Mouse (Mus musculus) kidney, postnatal 25 days (tissue): ENCODE measurements at regions not wholly inside any gene's neighbourhood (a gene's known extent, or its start where the extent isn't known, plus 50 kb on each side); places are given as distances from the start of the nearest gene placed in this dataset.
A peak's percentile ranks its signal among the peaks of the same experiment; 100 is the strongest.

Experiments used
- DNase-seq, 2 experiments: peaks; one replicate each; pipeline ENCODE4 v3.0.0; 2021; ENCODE audit warnings: mixed read lengths in 2 of 2

DNA sequence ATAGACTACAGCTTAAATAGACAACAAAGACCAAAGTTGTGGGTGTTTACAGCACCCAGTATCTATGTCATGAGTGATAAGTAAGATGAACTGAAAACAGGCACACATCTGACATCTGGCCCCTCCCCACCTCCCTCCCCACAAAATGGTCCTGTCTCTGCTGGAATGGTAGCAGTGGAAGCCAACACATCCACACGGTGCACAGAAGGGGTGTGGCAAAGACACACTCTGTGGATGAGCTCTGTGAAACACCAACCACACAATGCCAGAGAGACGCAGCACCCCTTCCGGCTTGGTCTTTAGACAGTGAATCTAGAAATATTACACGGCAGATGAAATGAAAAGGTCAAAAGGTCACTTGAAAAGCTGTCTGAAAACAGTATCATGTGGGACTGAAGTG is 85.6 kb downstream of the Fgf18 start:
- DNase-seq, result no peak

DNA sequence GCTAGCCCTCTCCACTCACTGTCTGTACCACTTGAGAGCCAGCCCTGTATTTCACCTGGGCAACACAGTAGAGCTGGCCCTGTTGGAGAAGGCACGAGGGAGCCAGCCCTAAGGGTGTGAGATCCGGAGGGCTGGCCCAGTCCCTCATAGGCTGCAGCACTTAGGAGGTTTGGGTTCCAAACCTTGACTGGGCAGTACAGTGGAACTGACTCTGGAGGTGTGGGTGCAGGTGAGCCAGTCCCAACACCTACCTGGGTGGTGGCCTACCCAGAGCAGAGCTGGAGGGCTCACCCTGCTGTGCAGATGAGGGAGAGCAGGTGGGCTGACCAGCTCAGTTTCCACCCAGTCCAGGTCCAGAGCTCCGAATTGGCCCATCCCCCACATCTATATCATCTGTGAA is 86.8 kb downstream of the Fgf18 start:
- DNase-seq, result no peak

DNA sequence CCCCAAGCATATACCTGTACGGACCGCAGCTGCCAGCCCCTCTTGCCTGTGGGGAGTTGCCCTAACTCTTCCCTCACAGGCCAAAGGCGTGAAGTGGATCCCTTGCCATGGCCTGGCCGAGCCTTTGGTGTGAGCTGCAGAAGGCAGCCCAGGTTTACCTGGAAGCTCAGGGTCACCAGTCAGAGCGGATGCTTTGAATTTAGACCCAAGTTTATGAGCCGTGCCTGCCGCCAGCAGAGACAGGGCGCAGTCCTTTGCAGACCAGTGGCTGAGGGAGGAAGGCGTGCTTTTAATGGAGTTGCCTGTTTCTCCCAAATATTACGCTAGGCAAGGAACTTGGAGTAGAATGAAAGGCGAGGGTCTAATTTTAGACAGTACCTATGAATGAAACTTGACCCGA is 97.0 kb downstream of the Fgf18 start:
- DNase-seq, result peak; percentile 28 to 66

DNA sequence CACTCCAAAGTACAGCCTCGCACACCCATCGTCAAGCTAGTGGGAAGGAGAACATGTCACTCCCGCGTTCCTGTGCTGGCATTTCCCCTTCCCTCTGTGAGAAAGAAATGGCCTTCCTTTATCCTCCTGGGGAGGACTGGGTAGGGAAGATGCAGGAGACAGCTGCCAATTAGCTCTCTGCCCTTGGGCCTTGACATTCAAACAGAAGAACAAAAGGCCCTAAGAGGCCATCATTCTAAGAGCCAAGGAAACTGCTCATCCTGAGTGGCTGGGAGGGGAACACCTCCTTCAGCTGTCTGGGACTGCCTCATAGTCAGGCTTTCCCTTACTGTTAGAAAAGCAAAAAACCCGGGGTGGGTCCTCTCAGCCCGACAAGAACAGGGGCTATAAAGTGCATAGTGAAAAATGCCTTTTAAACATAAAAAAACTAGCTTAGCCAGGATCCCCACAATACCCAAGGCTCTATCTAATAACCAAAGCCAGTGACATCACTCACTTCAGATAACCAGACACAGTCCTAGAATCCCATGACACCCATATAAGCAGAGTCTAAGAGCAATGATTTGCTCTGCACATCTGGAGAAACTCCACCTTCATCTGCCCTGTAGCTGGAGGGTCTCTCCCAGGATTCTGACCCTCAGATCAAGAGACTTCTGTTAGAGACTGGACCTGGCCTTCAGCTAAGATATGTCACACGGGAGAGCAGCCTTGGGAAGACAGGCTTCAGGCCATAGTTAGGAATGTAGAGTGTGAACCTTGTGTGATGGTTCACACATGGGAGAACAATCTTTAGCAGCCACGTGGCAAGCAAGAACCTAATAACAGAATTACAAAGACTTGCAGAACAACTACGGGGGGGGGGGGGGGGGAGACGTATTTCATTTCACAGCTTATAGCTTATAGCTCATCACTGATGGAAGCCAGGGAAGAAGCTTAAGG is 107.1 kb downstream of the Fgf18 start:
- DNase-seq, result no peak

DNA sequence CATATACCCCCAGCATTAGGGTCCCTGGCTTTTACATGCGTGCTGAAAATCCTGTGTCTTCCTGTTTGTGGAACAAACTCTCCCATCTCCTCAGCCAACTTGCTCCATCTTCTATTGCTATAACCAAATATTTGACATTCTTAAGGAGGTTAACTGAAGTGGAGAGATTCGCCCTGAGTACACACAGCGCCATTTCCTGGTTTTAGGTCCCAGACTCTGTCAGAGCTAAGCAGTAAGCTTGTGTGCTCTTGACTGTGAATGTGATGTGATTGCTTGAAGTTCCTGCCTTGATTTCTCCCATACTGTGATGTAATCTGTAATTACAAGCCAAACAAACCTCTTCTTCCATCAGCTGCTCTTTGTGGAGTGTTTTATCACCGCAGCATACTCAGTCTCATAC is 110.8 kb downstream of the Fgf18 start:
- no peak for DNase-seq

DNA sequence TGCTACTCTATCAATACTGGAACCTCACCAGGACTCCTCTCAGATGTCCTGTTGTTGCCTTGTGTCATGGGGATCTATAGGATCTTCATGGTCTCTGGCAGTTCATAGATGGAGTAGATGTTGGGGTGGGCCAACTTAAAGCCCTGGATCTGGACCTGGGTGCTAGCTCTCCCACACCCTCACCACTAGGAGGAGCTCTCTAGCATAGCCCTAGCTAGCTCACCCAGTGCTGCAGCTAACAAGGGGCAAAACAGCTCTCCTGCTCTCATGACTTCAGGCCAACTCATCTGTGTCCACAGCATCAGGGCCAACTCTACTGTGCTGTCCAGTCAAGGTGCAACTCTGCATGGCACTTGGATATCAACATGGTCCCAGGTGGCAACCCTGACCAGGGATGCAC is 118.3 kb downstream of the Fgf18 start:
- peak; percentile 34 to 55 for DNase-seq

DNA sequence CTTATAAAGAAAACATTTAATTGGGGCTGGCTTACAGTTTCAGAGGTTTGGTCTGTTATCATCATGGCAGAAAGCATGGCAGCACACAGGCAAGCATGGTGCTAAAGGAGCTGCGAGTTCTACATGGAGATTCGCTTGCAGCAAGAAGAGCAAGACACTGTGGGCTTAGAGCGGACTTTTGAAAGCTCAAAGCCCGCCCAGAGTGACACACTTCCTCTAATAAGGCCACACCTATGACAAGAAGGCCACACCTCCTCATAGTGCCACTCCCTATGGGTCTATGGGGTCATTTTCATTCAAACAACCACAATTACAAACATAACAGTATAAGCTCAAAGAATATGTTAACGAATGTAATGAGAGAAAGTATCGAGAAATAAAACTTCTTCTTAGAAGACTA is 120.1 kb downstream of the Fgf18 start:
- DNase-seq, result no peak

DNA sequence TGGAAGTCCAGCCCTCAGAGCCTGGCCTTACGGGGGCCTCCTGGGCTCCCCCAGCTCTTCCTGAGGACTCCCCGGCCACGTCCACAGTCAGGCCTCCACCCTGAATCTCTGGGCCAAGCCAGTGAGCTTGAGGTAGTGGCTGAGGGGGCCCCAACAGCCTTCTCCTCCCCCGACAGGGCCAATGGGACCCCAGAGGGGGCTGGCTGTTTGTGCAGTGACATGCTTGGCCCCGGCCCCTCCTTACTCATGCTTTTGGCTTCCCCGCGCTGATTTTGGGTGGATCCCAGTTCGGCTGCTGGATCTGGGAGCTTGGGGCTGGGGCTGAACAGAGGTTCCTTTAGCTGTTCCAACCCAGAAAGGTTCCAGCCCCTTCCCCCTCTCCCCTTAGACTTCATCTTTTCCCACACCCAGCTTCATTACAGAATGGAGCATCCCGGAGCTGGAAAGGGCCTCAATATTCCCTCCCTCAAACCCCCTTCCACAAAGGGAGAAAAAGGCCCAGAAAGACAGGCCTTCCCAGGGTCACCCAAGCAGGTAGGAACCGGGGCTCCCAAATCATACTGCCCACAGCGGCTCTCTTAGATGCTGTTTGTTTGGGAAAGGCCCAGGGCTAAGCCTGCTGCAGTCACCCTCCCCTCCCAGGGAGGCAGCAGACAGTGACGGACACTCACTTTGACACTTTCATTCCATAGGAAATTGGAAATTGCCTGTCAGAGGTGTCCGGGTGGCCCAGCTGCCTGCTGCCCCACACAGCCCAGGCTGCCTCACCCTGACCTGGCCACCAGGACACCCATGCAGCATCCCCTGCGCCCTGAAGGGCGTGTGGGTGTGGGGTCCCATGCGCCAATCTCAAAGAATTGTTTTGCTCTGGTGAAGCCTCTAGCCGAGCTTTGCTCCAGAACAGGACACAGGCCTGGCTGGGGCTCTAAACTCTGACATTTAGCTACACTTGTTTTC is 133.7 kb downstream of the Fgf18 start:
- no peak for DNase-seq

DNA sequence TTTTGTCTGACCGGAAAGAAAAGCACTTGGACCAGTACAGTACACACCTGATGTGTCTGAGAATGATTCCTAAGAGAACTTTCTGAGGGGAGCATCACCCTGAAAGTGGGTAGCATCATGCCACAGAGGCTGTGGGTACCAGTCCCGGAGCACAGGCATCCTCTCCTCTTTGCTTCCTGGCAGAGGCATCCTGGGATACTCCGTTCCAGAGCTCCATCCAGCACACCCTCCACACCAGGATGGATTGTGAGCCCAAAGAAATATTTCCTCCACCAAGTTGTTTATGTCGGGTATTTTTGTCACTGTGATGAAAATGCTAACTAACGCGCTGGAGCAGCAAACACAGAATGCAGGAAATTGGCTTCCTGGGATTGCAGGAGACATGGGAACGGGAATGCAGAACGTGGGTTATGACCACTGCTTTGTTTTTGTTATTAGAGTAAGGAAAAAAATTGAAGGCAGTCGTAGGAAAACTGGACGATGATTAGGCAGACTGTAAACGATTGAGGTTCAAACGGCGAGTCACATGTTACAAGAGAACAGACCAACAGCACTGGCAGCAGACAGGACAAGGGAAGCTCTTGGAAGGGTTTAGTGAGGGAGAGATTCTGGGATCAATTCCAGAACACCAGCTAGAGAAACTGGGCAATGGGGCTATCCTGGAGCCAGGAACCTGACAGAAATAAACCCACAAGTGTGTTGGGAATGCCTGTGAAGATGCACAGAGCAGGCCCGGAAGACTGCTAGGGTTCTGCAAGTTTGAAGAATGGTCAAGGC is 134.6 kb downstream of the Fgf18 start:
- DNase-seq, result no peak

DNA sequence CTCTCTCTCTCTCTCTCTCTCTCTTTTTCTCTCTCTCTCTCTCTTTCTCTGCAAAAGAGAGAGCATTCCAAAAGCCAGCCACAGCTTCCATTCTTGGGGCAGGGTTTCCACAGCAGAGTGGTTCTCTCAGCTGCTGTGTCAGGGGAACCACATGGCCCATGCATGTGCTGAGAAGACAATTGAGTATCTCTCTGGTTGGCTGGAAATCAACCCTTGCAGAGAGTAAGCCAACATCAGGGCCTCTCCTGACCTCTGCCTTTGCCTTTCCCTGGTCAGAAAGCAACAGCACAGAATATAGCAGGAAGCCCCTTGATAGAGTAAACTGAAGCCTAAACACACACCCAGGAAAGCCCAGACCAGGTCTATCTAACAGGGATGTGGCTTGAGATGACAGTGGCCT is 138.6 kb downstream of the Fgf18 start:
- no peak for DNase-seq

DNA sequence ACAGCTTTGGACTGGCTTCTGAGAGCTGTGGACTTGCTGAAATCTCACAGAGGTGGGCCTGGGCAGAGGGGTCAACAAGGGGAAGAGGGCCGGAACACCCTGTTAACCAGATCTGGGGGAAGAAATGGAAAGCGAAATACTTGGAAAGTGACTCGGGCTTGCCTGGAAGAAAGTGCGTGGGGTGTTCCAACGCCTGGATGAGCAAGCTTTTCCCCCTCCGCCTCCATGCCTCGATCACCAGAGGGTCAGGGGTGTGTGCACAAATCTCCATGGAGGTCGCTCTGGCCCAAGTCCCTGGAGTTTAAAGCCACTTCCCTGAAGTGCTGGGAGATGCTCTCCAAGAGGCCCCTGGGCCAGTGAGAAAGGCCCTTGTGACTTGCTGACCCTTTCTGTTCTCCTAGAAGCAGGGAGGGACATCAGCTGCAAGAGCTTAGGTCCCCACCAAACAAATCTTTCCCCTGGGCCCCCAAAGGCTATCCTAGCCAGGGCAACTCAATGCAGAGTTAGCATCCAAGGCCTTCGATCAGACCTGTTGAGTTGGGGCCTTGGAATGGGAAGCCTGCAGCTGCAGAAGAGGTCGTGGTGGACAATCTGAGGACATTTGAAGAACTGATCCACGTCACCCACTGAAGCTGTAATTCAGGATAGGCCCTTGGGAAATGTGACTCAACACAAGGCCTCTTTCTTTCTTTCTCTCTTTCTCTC is 139.2 kb downstream of the Fgf18 start:
- DNase-seq, result no peak

DNA sequence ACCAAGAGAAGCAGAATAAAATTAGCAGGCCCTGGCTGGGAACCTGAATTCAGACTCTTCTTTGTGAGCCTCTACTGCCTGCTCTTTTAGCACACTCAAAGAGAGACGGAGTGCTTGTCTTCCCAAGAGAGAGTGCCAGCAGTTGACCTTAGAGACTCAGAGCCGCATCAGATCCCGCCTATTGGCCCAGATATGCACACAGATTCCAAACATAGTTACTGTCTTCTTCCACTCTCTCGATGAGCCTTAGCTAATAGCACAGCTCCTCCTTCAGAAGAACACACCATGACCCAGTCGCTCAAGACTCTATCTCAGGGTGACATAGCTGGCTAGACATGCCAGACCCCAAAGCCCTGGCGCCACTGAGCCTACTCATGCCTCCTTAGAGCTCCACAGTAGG is 139.8 kb downstream of the Fgf18 start:
- no peak for DNase-seq

DNA sequence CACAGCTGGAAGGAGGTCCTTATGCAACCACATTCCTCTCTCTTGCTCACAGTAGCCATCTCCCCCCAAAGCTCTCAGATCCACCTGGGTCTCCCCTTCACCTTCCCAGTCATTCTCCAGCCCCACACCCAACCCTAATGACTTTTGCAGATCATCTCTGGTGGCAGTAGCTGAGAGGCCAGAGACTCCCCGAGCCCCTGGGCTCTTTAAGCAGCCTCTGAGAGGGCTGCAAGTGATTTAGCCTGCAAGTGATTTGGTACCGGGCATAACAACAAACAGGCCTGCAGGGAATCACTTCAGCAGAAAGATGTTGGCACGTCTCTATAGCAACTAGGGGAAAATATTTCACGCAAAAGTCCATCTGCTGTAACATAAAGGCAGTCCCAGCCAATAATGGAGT is 142.0 kb downstream of the Fgf18 start:
- no peak for DNase-seq

DNA sequence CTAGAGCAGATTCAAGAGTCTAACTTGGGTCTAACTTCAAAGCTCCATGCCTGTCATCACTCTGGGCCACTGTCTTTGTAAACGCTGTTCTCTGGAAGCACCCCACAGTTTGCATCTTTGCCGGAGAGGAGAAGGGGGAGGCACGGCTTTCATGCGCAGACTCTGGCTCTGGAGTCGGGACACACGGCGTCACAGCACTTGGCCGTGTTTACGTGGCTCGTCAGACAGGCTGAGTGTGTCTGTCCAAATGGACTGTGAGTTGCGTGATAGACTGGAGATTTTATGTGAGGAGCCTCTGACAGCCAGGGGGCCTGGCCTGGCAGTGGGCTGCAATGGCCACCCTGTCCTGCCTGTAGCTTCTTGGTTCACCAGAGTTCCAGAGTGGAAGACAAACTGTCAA is 142.6 kb downstream of the Fgf18 start:
- DNase-seq, result no peak

DNA sequence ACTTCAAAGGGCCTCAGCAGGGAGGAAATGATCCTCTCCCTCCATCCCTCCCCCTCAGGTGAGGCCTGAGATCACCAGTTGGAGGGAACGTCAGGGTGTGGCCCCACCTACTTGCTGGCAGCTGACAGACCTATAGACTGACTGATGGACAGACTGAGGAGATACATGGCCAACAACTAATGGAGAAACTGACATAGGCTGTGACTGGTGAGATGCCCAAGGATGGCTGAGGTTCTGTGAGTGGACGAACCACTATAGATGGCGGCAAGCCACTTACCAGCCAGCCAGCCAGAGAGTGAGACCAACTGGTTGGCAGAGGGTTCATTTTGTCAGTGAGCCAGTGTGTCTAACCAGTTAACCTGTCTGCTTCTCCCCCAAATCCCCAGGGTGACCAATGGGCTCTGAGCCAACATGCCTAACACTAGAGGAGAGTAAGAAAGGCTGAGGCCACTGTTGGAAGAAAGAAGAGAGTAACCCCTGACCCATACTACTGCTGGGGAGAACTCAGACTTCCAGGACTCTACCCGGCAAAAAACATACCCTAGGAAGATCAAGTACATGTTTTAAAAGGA is 147.4 kb downstream of the Fgf18 start:
- DNase-seq, result no peak

DNA sequence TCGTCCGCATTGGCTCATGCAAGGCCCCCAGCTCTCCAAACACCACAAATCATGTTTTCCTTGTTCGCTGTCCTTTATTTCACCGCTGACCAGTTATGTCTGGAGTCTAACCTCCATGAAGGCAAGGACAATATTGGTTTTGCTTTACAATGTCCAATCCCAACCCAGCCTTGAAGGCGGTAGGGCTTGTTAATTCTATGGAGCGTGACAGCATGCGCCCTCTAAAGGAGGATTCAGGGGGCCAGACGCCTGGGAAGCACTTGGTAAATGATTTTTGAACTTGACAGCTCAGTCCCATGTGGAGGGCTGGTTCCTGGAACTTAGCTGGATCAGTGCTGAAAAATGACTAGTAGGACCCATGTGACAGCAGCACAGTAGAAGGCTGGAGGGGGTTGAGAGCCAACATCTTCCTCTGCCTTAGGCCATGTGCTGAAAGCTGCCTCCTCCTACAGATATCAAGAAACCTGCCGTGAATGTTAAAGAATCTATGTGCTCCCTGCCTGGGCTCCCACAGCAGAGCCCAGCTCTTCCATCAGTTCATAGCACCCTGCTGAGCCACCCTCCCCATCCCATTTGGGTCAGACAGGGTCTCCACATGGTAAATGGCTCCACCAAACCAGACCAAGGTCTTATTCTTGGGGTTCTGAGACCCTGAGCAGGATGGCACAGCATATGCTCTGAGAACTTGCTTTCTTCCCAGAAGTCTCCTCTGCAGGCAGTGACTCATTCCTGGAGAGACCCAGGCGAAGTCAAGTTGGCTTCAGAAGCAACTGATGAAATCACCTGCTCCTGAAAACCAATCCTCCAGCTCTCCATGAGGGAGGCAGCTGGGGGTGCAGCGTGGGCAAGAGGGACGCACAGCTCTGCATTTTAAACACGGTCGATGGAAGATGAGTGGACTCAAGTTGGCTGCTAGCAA is 148.3 kb downstream of the Fgf18 start:
- DNase-seq, result no peak

DNA sequence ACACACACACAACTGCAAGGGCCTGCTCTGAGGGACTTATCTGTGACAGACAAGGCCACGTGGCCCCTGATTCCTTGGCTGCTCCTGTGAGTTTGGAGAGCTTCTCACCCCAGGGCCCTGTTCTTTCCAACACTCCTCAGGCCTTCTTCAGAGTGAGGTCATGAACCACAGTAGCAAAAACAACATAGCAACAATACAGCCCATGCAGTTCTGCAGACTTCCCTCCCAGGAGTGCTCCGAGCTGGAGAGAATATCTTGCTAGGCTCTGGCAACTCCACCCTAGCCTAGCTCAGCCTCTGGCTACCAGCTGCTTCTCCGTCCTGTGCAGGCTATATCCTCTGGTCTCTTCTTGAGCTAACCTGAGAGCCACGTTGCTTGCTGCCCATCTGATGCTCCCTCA is 152.8 kb downstream of the Fgf18 start:
- DNase-seq, result no peak

DNA sequence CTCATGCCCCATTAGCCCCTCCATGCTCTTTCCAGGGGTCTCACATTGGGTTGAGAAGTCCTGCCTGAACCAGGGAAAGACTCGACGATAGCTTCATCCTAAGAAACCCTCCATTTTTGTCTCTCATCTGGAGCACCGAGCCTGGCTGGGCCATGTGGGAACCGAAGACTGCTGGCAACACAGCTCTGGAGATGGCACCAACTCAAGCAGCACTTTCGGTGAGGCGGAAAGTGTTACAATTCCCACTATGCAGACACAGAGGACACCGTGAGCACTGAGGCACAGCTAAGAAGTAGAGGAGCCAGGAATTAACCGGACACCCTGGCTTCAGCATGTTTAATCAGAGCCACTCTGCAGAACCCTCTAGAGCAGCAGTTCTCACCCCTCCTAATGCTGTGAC is 153.8 kb downstream of the Fgf18 start:
- no peak for DNase-seq

DNA sequence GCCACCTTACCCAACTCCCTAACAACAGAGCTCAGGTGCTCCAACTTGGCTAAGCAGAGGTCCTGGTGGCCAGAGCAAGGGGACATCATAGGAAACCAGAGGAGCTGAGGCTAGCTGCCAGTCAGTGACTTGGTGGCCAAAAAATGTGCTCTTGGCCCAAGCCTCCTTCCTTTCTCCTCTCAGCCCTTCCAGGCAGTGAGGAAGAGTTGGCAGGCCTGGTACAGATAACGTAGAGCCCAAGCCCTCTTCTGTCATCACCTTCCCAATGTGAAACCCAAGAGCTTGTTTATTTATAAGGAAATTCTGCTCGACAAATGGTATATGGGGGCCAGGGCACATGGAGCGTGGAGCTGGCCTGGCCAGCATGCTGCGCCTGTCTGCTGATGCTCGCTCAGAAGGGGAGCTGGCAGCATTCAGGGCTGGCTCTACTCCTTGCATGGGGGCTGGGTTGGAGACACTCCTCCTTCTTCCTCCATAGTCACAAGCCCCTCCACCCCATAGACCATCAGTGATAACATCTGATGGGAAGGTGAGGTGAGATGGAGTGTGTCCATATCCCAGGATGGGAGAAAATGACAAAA is 156.1 kb downstream of the Fgf18 start:
- DNase-seq, result no peak

DNA sequence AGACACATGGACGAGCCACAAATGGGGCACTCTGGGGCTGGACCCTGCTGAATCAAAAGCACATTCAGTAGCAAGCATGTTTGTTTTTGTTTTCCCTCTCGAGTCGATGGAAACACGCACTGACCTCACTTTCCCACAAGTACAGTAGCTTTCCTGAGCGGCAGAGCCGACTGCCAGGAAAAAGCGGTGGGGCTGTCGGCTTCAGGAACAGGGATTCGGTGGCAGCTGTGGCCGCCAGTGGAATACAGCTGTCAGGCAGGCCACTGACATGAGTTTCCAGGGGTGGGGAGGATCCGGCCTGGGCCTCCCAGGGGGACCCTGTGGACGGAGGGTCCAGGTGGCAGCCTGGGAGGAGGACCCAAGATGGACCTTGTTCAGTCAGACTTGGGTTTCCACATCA is 157.0 kb downstream of the Fgf18 start:
- no peak for DNase-seq
